Mouse (Mus musculus) limb, embryonic 12.5 days (tissue): ENCODE measurements around the gene Hoxa7. TPM values are rescaled to one million over a fixed set of nuclear protein-coding genes. Genes with fewer than 3 reads are reported as not detected.

Source experiments
- ATAC-seq: fragments of 200-750 bp; cut with Nextera tagmentation; 2 replicates; pipeline ENCODE4 v1.8.0; 2017; ENCODE audit warnings: low read depth, moderate TSS enrichment; ENCODE audit not compliant: insufficient number of reproducible peaks, insufficient read depth, low FRiP score, low TSS enrichment
- H3K27ac ChIP-seq: fragments of 300-500 bp; sonication (generic); 2 replicates; pipeline ENCODE4 v1.5.1; 2016; ENCODE audit warnings: mild to moderate bottlenecking, moderate library complexity
- H3K27me3 ChIP-seq: fragments of 300-500 bp; sonication (generic); 2 replicates; pipeline ENCODE4 v1.6.1; 2016; ENCODE audit warnings: mild to moderate bottlenecking, moderate library complexity
- H3K36me3 ChIP-seq: fragments of 300-500 bp; sonication (generic); 2 replicates; pipeline ENCODE4 v1.6.1; 2016; ENCODE audit warnings: mild to moderate bottlenecking, moderate library complexity
- H3K4me1 ChIP-seq: fragments of 300-500 bp; sonication (generic); replicated peaks from 2 replicates; pipeline ENCODE4 v1.6.1; 2016
- H3K4me2 ChIP-seq: fragments of 300-500 bp; sonication (generic); 2 replicates; pipeline ENCODE4 v1.6.1; 2016; ENCODE audit warnings: mild to moderate bottlenecking, moderate library complexity
- H3K4me3 ChIP-seq: fragments of 300-500 bp; sonication (generic); replicated peaks from 2 replicates; pipeline ENCODE4 v1.5.1; 2016; ENCODE audit warnings: mild to moderate bottlenecking
- H3K9ac ChIP-seq: fragments of 300-500 bp; sonication (generic); replicated peaks from 2 replicates; pipeline ENCODE4 v1.6.1; 2016; ENCODE audit warnings: mild to moderate bottlenecking, moderate library complexity
- H3K9me3 ChIP-seq: fragments of 300-500 bp; sonication (generic); 2 replicates; pipeline ENCODE4 v1.6.1; 2016; ENCODE audit warnings: mild to moderate bottlenecking, moderate library complexity
- WGBS: fragments of 180-500 bp; shearing (Covaris S2); methylation state at CpG from one replicate; pipeline ENCODE4 v1.1.7; 2016; 5-methylcytosine and 5-hydroxymethylcytosine counted together
- polyA plus RNA-seq: library from polyadenylated mRNA; unstranded; fragments of >200 nt; fragmentation: Nextera tagmentation; extraction: Ambion mirVana; gene quantifications from 2 replicates; pipeline ENCODE4 v1.2.1, GENCODE M21; 2016

The Hoxa7 gene
- polyA plus RNA-seq, 1 experiment from 2014 or later: 11.7 TPM

DNA sequence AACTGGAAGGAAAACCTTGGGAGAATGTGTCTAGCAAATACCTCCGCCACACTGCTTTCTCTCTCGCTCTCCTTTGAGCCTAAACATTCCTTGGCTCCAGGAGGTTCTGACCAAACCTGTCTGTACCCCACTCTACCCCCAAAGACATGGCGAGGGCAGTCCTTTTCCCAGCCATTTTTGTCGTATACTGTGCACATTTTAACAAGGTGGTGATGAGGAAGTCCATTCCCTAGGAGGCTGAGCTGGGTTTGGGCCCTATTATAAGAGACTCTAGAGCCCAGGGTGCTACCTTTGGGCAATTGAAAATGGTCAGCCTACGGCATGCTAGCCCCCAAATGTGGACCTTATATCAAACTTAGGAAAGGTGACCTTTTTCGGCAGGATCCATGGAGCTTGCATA is 14.2 kb upstream of the Hoxa7 start:
- H3K4me1 ChIP-seq: peaks cover 26% of the 10 kb centered on the region
- peak overlapping the region; percentile 96 for H3K4me2 ChIP-seq
- ATAC-seq: no peak
- H3K36me3 ChIP-seq: peaks cover 41% of the 10 kb centered on the region
- peak overlapping the region; percentile 100 for H3K9ac ChIP-seq
- no peaks in the 10 kb centered on the region for H3K9me3 ChIP-seq
- peak overlapping the region; percentile 99 for H3K4me3 ChIP-seq
- H3K27ac ChIP-seq: peak overlapping the region; percentile 100
- peaks cover 3% of the 10 kb centered on the region; the same call in 1 of the 2 replicates for H3K27me3 ChIP-seq
- 8% methylated on average over 6 of the region's 6 CpGs for WGBS

GRCm38 (mm10) chr6:52235267-52235666 is 13.6 kb upstream of the Hoxa7 start:
- Histone ChIP-seq H3K4me1 (peaks cover 24% of the 10 kb centered on the region), H3K27ac (peak overlapping the region; percentile 100), H3K4me3 (peak overlapping the region; percentile 99), H3K4me2 (peak overlapping the region; percentile 96), H3K27me3 (peaks cover 3% of the 10 kb centered on the region; the same call in 1 of the 2 replicates), H3K36me3 (peaks cover 45% of the 10 kb centered on the region), H3K9ac (peak overlapping the region; percentile 100), H3K9me3 (no peaks in the 10 kb centered on the region)
- WGBS: 16% methylated on average over 9 of the region's 9 CpGs
- ATAC-seq: peak; percentile 22; the same call in 1 of the 2 replicates

GRCm38 (mm10) chr6:52234428-52235140 is 12.9 kb upstream of the Hoxa7 start:
- H3K36me3 ChIP-seq: peaks cover 51% of the 10 kb centered on the region
- under 1% methylated on average over 68 of the region's 68 CpGs for WGBS
- peaks cover 24% of the 10 kb centered on the region for H3K4me1 ChIP-seq
- peak overlapping the region; percentile 96 for H3K4me2 ChIP-seq
- H3K27me3 ChIP-seq: peaks cover 3% of the 10 kb centered on the region; the same call in 1 of the 2 replicates
- peak; percentile 37 for ATAC-seq
- no peaks in the 10 kb centered on the region for H3K9me3 ChIP-seq
- H3K4me3 ChIP-seq: peak overlapping the region; percentile 99
- peak overlapping the region; percentile 100 for H3K9ac ChIP-seq
- peak overlapping the region; percentile 100 for H3K27ac ChIP-seq

DNA sequence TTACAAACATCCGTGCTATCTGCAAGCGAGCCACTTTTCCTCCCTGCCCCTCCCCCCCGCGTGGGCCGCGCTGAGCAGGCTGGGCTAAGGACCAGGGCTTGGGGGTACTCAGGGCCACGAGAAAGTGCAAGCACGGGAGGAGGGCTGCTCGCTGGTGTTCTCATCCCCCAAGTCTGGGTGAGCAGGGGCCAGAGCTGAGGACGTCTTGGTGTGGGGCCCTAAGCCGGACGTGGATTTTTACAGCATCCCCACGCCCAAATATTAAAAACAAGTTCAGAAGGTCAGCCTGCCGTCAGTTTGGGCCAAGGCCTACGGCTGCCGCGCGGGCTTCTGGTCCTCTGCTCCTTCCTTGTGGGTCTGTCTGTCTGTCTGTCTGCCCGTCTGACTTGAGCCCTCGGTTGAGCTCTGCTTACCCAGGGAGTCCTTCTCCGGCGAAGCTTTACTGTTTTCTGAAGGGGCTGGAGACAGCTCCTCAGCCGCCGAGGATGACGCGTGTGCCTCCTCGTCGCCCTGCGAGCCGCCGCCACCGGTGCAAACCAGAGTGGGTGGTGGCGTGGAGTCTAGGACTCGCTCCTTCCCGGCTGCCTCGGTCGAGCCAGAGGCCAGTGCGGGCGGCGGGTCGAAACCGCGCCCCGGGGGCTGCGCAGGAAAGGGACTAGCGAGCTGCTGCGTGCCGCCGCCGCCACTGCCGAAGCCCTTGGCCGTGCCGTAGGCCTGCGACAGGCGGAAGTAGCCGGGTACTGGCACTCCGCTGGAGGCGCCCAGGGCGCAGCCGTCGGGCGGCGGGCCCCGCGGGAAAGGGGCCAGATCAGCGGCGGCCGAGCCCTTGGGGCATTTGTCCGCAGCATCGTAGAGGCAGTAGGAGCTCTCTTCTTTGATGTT is 12.1 kb upstream of the Hoxa7 start:
- Histone ChIP-seq H3K27ac (peak overlapping the region; percentile 100), H3K36me3 (peaks cover 57% of the 10 kb centered on the region), H3K4me2 (peak overlapping the region; percentile 96), H3K4me1 (peaks cover 24% of the 10 kb centered on the region), H3K27me3 (peaks cover 3% of the 10 kb centered on the region; the same call in 1 of the 2 replicates), H3K9ac (peak overlapping the region; percentile 100), H3K9me3 (no peaks in the 10 kb centered on the region), H3K4me3 (peak overlapping the region; percentile 99)
- no peak for ATAC-seq
- WGBS: under 1% methylated on average over 70 of the region's 70 CpGs

DNA sequence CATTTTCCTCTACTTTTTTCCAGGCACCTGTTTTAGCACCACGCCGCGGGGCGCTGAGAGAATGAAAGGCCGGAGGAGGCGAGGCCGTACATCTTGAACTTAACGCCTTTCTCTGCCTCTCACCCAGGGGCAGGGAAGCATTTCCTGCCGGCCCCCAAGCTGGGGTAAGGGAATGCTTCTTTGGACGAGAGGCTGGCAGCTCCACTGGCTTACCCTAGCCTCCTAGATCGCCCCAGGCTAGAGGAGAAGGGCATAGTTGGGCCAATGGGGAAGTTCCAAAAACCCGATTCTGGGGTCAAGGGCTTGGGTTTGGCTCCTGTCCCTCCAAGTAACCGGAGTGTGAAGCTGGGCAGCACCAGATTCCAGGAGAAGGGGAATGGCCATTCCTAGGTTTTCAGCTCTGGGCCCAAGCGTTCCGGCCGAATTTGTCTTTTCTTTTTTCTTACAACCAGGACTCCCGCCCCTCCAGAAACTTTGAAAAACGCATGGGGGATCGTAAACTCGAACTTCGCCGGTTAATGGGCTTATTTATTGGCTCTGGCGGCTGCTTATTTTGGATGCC is 11.4 kb upstream of the Hoxa7 start:
- H3K27me3 ChIP-seq: peaks cover 3% of the 10 kb centered on the region; the same call in 1 of the 2 replicates
- H3K9ac ChIP-seq: peak overlapping the region; percentile 100
- peak overlapping the region; percentile 100 for H3K27ac ChIP-seq
- peak overlapping the region; percentile 96 for H3K4me2 ChIP-seq
- no peak for ATAC-seq
- peak overlapping the region; percentile 99 for H3K4me3 ChIP-seq
- peaks cover 59% of the 10 kb centered on the region for H3K36me3 ChIP-seq
- H3K4me1 ChIP-seq: peaks cover 24% of the 10 kb centered on the region
- no peaks in the 10 kb centered on the region for H3K9me3 ChIP-seq
- WGBS: under 1% methylated on average over 23 of the region's 23 CpGs

DNA sequence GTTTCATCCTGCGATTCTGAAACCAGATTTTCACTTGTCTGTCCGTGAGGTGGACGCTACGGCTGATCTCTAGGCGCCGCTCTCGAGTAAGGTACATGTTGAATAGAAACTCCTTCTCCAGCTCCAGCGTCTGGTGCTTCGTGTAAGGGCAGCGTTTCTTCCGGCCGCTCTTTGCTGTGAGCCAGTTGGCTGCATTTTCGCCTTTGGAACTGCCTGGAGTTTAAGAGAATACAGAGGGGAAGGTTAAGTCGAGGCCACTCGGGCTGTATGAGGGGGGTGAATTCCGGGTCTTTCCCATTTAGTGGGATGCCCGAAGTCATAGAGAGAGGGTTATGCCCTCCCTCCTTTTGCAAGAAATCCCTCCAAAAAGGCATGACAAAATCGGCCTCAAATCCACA is 10.9 kb upstream of the Hoxa7 start:
- H3K4me1 ChIP-seq: peaks cover 24% of the 10 kb centered on the region

GRCm38 (mm10) chr6:52231885-52232567 is 10.4 kb upstream of the Hoxa7 start:
- Histone ChIP-seq H3K4me1 (peaks cover 23% of the 10 kb centered on the region), H3K4me3 (peak overlapping the region; percentile 99), H3K9me3 (no peaks in the 10 kb centered on the region), H3K4me2 (peak overlapping the region; percentile 96), H3K27me3 (peaks cover 3% of the 10 kb centered on the region; the same call in 1 of the 2 replicates), H3K36me3 (peaks cover 59% of the 10 kb centered on the region), H3K27ac (peak overlapping the region; percentile 100), H3K9ac (peak overlapping the region; percentile 100)
- no peak for ATAC-seq
- WGBS: 2% methylated on average over 18 of the region's 18 CpGs

More for the DNA sequence above, 10.9 kb upstream of the Hoxa7 start:
- Histone ChIP-seq H3K36me3 (peaks cover 59% of the 10 kb centered on the region), H3K27me3 (peaks cover 3% of the 10 kb centered on the region; the same call in 1 of the 2 replicates), H3K4me2 (peak overlapping the region; percentile 96), H3K27ac (peak overlapping the region; percentile 100), H3K9ac (peak overlapping the region; percentile 100), H3K9me3 (no peaks in the 10 kb centered on the region), H3K4me3 (peak overlapping the region; percentile 99)
- no peak for ATAC-seq
- WGBS: under 1% methylated on average over 18 of the region's 18 CpGs

DNA sequence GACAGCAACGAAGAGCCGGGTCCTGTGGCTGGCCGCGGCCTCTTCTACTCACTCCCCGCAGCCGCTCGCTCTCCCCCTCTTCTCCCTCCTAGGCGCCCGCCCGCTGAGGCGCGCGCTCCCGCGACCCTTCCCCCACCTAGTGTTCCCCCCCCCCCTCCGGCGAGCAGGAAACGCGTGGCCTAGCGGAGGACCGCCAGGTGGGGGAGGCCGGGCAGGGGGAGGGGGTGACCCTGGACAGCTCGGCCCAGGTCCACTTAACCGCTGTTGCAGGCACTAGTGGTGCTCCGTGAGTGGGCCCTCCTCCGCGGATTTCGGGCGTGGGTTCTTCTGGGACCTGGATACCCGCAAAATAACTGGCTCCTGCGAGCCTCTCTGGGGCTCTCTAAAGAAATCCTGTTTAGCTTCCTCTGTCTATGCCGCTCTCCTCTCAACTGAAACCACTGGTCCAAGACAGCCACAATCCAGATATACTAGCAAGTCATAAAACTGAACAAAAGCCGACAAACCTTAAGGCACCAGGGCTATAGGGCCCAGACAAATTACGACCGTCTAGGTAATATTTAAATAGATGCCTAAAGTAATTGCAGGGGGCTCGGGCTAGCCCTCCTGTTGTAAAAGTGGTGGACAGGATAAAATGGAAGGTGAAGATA is 9.0 kb upstream of the Hoxa7 start, which contains the start of gene Hoxa9:
Gene Hoxa9, minus strand, starts transcription at position 574 of the 650 bp plus-strand sequence.
- Histone ChIP-seq H3K36me3 (peaks cover 51% of the 10 kb centered on the region), H3K27ac (peak within 1 kb of the TSS; percentile 100), H3K4me3 (peak within 1 kb of the TSS; percentile 99), H3K4me2 (peak within 1 kb of the TSS; percentile 96), H3K27me3 (no peaks in the 10 kb centered on the region; the same call in 1 of the 2 replicates), H3K9me3 (no peaks in the 10 kb centered on the region), H3K4me1 (peaks cover 14% of the 10 kb centered on the region), H3K9ac (peak within 1 kb of the TSS; percentile 100)
- under 1% methylated on average over 23 of the region's 36 CpGs for WGBS
- peak; percentile 46 for ATAC-seq

DNA sequence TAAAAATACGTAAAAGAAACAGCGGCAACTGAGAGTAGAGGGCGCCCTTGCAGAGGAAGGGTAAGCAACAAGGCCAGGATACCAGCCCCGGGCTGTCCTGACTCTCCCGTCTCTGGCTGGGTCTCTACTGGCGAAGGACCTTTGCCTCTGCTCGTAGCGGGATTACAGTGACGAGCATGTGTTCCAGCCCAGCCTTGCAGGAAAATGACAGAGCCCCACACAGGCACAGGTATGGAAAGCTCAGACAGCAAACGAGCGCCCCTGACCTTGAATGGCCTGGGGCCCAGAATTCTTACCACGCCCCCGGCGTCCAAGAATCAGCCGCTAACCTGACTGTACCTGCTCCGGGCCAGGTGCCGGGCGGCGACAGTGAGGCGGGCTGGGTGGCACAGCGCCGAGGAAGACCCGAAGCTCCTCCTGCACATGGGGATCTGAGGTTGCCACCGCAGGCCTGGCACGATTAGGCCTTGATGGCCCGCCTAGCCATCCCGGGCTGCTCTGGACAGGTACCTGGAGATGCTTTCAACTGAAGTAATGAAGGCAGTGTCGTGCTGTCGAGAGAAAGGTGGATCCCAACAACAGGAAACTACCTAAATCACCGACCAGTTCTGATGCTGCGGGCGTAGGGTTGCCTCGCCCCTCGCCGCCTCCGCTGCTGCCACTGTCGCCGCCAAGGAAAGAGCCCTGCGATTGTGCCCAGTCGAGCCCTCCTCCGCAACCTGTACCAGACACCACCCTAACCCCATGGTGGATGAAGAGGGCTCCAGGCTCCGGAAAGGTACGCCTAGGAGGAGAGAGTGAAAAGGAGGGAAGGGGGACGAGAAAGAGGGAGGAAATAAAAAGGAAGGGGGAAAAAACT is 8.1 kb upstream of the Hoxa7 start:
- Histone ChIP-seq H3K9ac (peak overlapping the region; percentile 100), H3K27me3 (no peaks in the 10 kb centered on the region), H3K27ac (peak overlapping the region; percentile 100), H3K4me1 (peaks cover 7% of the 10 kb centered on the region; the same call in 1 of the 2 replicates), H3K9me3 (no peaks in the 10 kb centered on the region), H3K4me2 (peak overlapping the region; percentile 96), H3K4me3 (peak overlapping the region; percentile 78), H3K36me3 (peaks cover 53% of the 10 kb centered on the region)
- ATAC-seq: no peak
- WGBS: under 1% methylated on average over 44 of the region's 44 CpGs
